Mouse (Mus musculus): ENCODE data around the gene Gm45521. TPM values are rescaled to one million over a fixed set of nuclear protein-coding genes. Genes with fewer than 3 reads are reported as not detected.

Gm45521 gene
- polyA plus RNA-seq, 1 experiment from 2014 or later, result not detected

DNA sequence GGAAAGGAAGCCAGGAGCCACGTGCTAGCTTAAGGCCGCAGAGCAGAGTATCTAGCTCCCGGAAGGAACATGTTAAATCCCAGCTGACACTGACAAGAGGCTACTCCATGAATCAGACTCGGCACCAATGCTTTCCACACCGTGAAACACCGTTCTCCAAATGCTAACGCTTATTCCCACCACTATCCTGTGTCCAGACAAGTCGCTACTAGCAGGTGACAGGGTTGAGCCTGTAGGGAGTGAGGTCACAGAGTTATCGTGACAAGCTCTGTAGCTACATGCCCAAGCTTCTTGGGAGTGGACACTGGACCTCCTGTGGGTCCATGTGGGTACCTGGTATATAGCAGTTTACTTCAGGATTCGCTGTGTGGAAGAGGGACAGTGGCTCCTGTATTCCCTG lies 661 bp upstream of the Gm45521 start:
- no peak for ATAC-seq (ENCODE audit: insufficient number of reproducible peaks, insufficient read depth, low FRiP score, low TSS enrichment)
- Histone ChIP-seq H3K9ac (no peak overlapping the region), H3K4me1 (peaks cover 13% of the 10 kb centered on the region), H3K4me2 (replicated peaks) (no peak overlapping the region), H3K9me3 (no peaks in the 10 kb centered on the region), H3K27ac (no peak overlapping the region), H3K4me3 (no peak overlapping the region), H3K36me3 (peaks cover 3% of the 10 kb centered on the region; the same call in 1 of the 2 replicates), H3K27me3 (no peaks in the 10 kb centered on the region)
- WGBS, result 73% methylated on average over 10 of the region's 10 CpGs

DNA sequence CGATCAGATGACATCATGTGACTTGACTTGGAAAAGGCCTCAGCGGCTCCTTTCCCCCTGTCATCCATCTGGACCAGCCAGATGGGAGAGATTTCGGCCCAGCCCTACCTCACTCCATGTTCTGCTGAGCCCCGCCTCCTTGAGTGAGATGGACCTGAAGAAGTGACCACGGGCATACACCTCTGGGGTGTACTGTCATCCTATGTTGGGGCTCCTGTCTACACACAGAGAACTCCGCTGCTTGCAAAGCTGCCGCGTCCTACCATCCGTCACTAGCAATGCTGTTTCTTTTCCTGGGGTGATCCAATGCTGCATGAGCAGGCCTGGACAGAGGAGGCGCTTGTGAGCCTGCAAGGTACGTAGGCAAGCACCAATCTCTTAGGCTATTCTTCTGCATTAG lies 3.5 kb downstream of the Gm45521 start:
- Histone ChIP-seq H3K36me3 (no peaks in the 10 kb centered on the region), H3K4me1 (no peaks in the 10 kb centered on the region), H3K4me2 (replicated peaks) (no peak overlapping the region), H3K9ac (no peak overlapping the region), H3K27me3 (no peaks in the 10 kb centered on the region), H3K9me3 (no peaks in the 10 kb centered on the region), H3K4me3 (no peak overlapping the region), H3K27ac (no peak overlapping the region)
- ATAC-seq (ENCODE audit: insufficient number of reproducible peaks, insufficient read depth, low FRiP score, low TSS enrichment), result no peak
- 44% methylated on average over 11 of the region's 11 CpGs for WGBS

DNA sequence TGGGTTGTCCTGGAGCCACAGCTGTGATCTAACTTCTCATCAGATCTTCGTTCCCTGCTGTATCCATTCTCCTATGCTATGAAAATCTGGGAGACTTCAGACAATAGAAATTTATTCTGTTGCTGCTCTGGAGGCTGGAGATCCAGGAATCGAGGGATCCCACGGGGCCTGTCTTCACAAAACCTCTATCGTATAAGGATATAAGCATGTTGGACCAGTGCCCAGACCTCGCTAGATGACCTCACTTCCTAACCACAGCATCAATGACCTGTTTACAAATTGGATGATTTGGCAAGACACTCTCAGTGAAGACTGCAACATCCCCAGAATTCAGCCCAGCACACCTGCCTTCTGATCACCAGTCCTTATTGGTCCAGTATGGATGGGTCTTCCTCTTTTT lies 4.6 kb downstream of the Gm45521 start:
- Histone ChIP-seq H3K27ac (no peak overlapping the region), H3K9me3 (no peaks in the 10 kb centered on the region), H3K4me3 (no peak overlapping the region), H3K27me3 (no peaks in the 10 kb centered on the region), H3K4me2 (replicated peaks) (no peak overlapping the region), H3K4me1 (no peaks in the 10 kb centered on the region), H3K36me3 (no peaks in the 10 kb centered on the region), H3K9ac (no peak overlapping the region)
- no peak for ATAC-seq (ENCODE audit: insufficient number of reproducible peaks, insufficient read depth, low FRiP score, low TSS enrichment)
- 67% methylated on average over 5 of the region's 5 CpGs for WGBS

DNA sequence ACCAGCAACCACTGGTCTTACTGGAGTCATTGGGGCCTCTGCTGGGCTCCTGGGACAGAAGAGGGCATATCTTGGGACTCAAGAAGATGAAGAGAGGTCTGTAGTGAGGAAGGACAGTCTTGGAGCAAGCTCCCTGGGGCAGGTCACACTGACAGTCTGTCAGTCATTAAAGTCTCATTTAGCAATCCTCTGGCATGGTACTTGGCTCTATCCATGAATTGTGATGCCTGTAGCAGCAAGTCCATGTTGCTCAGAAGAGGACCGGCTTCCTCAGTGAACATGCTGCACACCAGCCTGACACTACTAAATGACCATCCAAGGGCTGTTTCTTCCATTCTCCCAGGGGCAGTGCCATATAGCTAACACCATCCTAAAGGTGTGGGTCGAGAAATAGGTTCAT lies 5.5 kb downstream of the Gm45521 start:
- Histone ChIP-seq H3K9me3 (no peaks in the 10 kb centered on the region), H3K9ac (no peak overlapping the region), H3K4me2 (replicated peaks) (no peak overlapping the region), H3K4me1 (no peaks in the 10 kb centered on the region), H3K27me3 (no peaks in the 10 kb centered on the region), H3K4me3 (no peak overlapping the region), H3K27ac (no peak overlapping the region), H3K36me3 (no peaks in the 10 kb centered on the region)
- ATAC-seq (ENCODE audit: insufficient number of reproducible peaks, insufficient read depth, low FRiP score, low TSS enrichment), result no peak
- WGBS, result 78% methylated on average over 2 of the region's 2 CpGs

DNA sequence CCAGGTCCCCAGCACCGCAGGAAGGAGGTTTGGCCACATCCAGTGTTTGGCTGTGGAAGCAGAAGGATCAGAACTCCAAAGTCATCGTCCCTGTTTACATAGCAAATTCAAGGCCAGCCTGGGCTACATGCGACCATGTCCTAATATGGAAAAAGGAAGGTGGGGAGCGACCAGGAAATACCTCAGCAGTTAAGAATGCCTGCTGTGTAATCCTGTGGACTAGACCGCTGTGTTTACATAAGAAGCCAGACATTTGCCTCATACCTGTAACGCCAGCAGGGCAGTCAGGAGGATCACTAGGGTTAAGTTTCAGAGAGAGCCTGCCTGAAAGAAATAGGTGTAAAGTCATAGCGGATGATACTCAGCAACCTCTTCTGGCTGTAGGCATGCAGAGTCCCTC lies 6.1 kb downstream of the Gm45521 start:
- Histone ChIP-seq H3K27ac (no peak overlapping the region), H3K36me3 (no peaks in the 10 kb centered on the region), H3K4me2 (replicated peaks) (no peak overlapping the region), H3K4me1 (no peaks in the 10 kb centered on the region), H3K4me3 (no peak overlapping the region), H3K9ac (no peak overlapping the region), H3K9me3 (no peaks in the 10 kb centered on the region), H3K27me3 (no peaks in the 10 kb centered on the region)
- ATAC-seq (ENCODE audit: insufficient number of reproducible peaks, insufficient read depth, low FRiP score, low TSS enrichment), result no peak
- WGBS, result 56% methylated on average over 7 of the region's 7 CpGs

DNA sequence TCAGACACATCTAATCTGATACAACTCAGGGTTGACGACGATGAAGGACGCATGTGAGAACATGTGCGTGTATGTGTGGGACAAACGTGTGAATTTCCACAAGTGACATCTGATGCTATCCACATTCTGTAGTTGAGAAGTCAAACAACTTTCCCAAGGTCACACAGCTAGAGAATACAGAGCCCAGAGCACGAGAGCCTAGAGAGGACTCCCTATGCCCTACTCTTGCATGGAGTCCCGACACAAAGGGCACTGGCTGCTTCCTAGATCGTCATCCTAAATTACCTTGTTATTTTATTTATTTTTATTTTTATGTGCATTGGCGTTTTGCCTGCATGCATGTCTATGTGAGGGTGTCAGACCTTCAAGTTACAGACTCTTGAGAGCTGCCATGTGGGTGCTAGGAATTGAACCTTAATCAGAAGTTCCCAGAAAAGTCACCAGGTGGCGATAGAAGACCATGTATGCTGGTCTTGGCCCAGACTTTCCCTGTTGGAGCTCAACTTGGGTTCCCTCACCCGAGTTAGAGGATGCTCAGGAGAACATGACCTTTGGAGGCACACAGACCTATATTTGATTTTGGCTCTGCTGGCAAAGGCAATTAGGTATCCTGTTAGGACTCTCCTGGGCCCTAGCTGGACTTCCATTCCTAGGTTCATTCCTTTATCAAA lies 7.3 kb downstream of the Gm45521 start:
- ATAC-seq (ENCODE audit: insufficient number of reproducible peaks, insufficient read depth, low FRiP score, low TSS enrichment), result no peak
- Histone ChIP-seq H3K4me1 (no peaks in the 10 kb centered on the region), H3K9me3 (no peaks in the 10 kb centered on the region), H3K4me3 (no peak overlapping the region), H3K9ac (no peak overlapping the region), H3K27me3 (no peaks in the 10 kb centered on the region), H3K4me2 (replicated peaks) (no peak overlapping the region), H3K27ac (no peak overlapping the region), H3K36me3 (no peaks in the 10 kb centered on the region)
- 49% methylated on average over 11 of the region's 11 CpGs for WGBS

DNA sequence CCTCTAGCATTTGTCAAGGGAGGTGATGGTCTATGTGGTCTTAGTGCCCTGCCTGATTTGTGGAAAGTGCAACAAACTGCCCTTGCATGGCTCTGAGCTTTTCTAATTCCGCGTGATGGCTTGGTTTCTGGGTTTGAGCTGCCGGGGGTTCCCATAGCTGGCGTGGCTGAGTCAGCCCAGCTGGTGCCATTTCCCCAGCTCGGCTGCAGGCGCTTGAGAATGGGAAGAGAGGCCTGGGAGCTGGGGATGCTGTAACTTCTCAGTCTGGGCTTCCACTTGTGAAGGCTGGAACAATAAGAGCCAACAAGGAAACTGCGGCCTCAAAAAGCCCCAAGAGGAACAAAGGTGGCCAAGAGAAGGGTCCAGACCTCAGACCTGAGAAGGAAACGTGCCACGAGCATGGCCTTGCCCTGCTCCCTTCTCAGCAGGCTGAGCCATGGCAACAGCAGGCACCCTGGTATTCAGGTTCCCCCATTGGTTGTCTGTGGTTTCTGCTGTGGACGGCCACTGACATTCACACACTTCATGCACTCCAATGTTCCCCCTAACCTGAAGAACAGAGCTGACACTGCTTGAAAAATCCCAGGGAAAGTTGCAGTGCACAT lies 14.9 kb downstream of the Gm45521 start:
- Histone ChIP-seq H3K9ac (no peak overlapping the region), H3K9me3 (no peaks in the 10 kb centered on the region), H3K4me2 (replicated peaks) (no peak overlapping the region), H3K27ac (no peak overlapping the region), H3K4me1 (no peaks in the 10 kb centered on the region), H3K27me3 (no peaks in the 10 kb centered on the region), H3K4me3 (no peak overlapping the region), H3K36me3 (no peaks in the 10 kb centered on the region)
- no peak for ATAC-seq (ENCODE audit: insufficient number of reproducible peaks, insufficient read depth, low FRiP score, low TSS enrichment)
- WGBS, result 68% methylated on average over 10 of the region's 10 CpGs

DNA sequence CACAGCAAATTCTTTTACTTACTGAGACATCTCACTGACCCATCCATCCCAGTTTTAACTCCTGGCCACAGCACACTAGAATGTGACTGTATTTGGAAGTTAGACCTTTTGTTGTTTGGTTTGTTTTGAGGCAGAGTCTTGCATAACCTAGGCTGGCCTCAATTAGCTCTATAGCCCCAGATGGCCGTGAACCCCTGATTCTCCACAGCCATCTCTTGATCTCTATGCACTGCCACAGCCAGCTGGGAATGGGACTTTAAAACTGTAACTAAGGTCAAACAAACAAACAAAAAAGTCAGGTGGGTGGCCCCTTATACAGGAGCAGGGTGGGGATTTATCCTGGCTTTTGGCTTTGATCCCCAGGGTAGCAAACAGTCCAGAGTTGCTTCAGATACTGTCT lies 17.6 kb downstream of the Gm45521 start:
- WGBS, result 84% methylated on average over 1 of the region's 1 CpGs
- H3K9ac ChIP-seq, result no peak overlapping the region

DNA sequence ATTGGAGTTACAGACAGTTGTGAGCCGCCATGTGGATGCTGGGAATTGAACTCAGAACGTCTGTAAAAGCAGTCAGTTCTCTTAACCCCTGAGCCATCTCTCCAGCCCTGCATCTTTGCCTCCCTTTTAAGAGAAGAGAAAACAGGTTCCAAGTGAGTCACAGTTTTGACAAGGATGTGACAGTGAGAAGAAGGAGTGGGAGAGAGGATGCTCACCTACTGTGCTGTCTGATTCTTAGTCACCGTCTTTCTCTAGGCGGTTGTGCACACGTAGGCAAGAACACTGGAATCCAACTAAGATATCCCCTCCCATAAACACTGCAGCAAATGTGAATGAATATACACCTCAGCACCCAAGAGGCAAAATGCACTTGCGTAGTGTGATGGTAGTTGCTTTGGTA lies 18.1 kb downstream of the Gm45521 start:
- H3K4me1 ChIP-seq, result no peaks in the 10 kb centered on the region
- 82% methylated on average over 6 of the region's 6 CpGs for WGBS
- no peaks in the 10 kb centered on the region for H3K36me3 ChIP-seq

More for the DNA sequence above, 17.6 kb downstream of the Gm45521 start:
- H3K9me3 ChIP-seq, result no peaks in the 10 kb centered on the region
- H3K27ac ChIP-seq, result no peak overlapping the region
- H3K4me2 ChIP-seq (replicated peaks), result no peak overlapping the region
- no peaks in the 10 kb centered on the region for H3K27me3 ChIP-seq
- no peaks in the 10 kb centered on the region for H3K4me1 ChIP-seq
- ATAC-seq (ENCODE audit: insufficient number of reproducible peaks, insufficient read depth, low FRiP score, low TSS enrichment), result no peak
- no peak overlapping the region for H3K4me3 ChIP-seq
- no peaks in the 10 kb centered on the region for H3K36me3 ChIP-seq

DNA sequence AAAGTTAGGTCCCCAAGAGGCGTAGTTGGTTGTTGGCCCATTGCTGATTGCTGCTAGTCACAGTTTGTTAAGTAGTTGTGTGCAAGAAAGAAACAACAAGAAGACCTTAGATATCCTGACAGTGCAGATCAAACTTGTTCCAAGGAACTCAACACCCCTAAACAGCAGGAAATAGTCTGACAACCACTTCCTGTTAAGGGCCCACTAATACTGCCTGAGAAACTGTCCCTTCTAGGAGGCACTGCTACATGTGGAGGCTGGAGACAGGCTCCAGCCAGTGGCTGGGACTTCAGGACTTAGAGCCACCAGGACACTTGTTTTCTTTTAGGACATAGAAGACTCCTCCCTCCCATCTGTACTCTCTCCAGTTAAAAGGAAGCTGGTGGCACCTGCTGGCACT lies 20.4 kb downstream of the Gm45521 start:
- no peaks in the 10 kb centered on the region for H3K36me3 ChIP-seq
- H3K4me2 ChIP-seq (replicated peaks), result no peak overlapping the region
- 97% methylated on average over 1 of the region's 1 CpGs for WGBS
- H3K27me3 ChIP-seq, result no peaks in the 10 kb centered on the region
- H3K4me3 ChIP-seq, result no peak overlapping the region
- no peak overlapping the region for H3K27ac ChIP-seq
- ATAC-seq (ENCODE audit: insufficient number of reproducible peaks, insufficient read depth, low FRiP score, low TSS enrichment), result no peak
- no peaks in the 10 kb centered on the region for H3K9me3 ChIP-seq
- H3K4me1 ChIP-seq, result no peaks in the 10 kb centered on the region
- H3K9ac ChIP-seq, result no peak overlapping the region

More for the DNA sequence above, 18.1 kb downstream of the Gm45521 start:
- no peak overlapping the region for H3K4me3 ChIP-seq
- no peak overlapping the region for H3K9ac ChIP-seq
- H3K9me3 ChIP-seq, result no peaks in the 10 kb centered on the region
- no peak for ATAC-seq (ENCODE audit: insufficient number of reproducible peaks, insufficient read depth, low FRiP score, low TSS enrichment)
- H3K27ac ChIP-seq, result no peak overlapping the region
- no peaks in the 10 kb centered on the region for H3K27me3 ChIP-seq
- H3K4me2 ChIP-seq (replicated peaks), result no peak overlapping the region

DNA sequence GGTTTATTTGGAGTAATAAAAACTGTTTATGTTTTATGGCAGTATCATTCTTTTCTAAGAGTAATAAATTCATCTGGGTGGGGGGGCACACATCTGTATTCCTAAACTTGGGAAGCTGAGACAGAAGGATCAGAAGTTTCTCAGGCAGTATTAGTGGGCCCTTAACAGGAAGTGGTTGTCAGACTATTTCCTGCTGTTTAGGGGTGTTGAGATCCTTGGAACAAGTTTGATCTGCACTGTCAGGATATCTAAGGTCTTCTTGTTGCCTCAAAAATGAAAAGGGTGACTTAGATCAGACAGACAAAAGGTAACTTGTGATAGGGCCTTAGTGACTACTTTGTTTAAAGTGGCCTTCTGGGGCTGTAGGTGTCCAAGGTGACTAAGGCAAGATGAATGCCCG lies 21.1 kb downstream of the Gm45521 start:
- H3K27ac ChIP-seq, result no peak overlapping the region
- H3K36me3 ChIP-seq, result no peaks in the 10 kb centered on the region
- 71% methylated on average over 1 of the region's 1 CpGs for WGBS
- no peak for ATAC-seq (ENCODE audit: insufficient number of reproducible peaks, insufficient read depth, low FRiP score, low TSS enrichment)
- no peaks in the 10 kb centered on the region for H3K27me3 ChIP-seq
- no peak overlapping the region for H3K4me2 ChIP-seq (replicated peaks)
- H3K9me3 ChIP-seq, result no peaks in the 10 kb centered on the region
- no peaks in the 10 kb centered on the region for H3K4me1 ChIP-seq
- H3K4me3 ChIP-seq, result no peak overlapping the region
- no peak overlapping the region for H3K9ac ChIP-seq

DNA sequence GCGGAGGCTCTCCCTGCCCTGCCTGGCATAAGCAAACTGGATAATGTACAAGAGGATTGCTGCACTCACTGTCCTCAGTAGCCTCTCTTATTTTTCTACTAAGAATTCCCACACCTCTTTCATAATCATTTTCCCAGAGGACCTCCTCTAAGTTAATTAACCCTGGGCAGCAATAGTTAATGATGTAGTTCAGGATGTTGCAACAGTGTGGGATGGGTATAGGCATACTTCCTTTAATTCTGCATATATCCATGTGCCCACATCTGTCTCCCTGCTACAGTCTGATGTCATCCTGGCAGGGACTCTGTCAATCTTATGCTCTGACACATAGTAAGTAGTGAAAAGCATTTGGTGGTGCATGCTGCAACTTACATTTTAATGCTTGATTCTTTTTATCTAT lies 24.1 kb downstream of the Gm45521 start:
- H3K9me3 ChIP-seq, result no peaks in the 10 kb centered on the region
- H3K4me1 ChIP-seq, result no peaks in the 10 kb centered on the region
- H3K36me3 ChIP-seq, result no peaks in the 10 kb centered on the region
- H3K4me2 ChIP-seq (replicated peaks), result no peak overlapping the region
- H3K4me3 ChIP-seq, result no peak overlapping the region
- no peaks in the 10 kb centered on the region for H3K27me3 ChIP-seq
- no peak for ATAC-seq (ENCODE audit: insufficient number of reproducible peaks, insufficient read depth, low FRiP score, low TSS enrichment)
- H3K9ac ChIP-seq, result no peak overlapping the region
- 91% methylated on average over 1 of the region's 1 CpGs for WGBS
- H3K27ac ChIP-seq, result no peak overlapping the region
